Mouse (Mus musculus) ZHBTc4 (cell line): ENCODE results near the gene Naif1.

Experiments used
- DNase-seq: peaks from one replicate; pipeline ENCODE4 v3.0.0-alpha.2; 2011; ENCODE audit warnings: low read depth, low spot score

The Naif1 gene

DNA sequence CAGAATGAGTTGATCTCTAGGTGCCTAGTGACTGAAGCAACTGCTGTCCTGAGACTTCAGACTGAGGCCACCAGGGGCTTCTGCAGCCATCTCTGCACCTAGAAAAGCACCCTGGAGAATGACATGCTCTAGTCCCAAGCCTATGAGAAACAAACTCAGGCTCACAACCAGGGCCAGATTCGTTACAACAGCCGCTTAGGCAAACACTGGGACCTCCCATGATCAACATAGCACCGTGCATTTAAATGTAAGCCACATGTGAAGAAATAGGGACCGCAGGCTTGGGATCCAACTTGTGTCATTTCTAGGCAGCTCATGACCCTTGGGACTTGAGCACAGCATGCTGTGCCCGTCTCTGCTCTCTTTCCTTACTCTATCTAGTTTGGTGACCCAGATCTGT lies 22.5 kb upstream of the Naif1 start:
- no peak for DNase-seq

DNA sequence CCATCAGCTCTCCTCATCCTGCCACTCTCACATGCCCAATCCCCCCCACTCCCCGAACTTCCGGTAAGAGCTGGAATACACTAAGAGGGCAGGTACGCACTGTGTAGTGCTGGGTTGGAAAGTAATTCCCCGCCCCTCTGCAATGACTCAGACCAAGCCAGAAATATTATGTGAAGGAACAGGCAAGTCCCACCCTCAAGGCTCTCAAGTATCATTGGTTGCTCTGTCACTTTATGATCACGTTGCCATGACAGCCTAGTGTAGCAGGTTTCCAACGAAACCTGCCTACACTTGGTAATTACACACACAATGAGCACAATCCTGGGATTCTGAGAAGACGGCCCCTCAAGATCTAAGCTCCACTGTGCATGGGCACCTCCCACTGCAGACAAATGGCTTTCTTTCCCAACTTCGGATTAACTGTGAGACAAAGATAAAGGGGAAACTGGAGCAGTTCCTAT lies 22.0 kb upstream of the Naif1 start:
- DNase-seq, result no peak

DNA sequence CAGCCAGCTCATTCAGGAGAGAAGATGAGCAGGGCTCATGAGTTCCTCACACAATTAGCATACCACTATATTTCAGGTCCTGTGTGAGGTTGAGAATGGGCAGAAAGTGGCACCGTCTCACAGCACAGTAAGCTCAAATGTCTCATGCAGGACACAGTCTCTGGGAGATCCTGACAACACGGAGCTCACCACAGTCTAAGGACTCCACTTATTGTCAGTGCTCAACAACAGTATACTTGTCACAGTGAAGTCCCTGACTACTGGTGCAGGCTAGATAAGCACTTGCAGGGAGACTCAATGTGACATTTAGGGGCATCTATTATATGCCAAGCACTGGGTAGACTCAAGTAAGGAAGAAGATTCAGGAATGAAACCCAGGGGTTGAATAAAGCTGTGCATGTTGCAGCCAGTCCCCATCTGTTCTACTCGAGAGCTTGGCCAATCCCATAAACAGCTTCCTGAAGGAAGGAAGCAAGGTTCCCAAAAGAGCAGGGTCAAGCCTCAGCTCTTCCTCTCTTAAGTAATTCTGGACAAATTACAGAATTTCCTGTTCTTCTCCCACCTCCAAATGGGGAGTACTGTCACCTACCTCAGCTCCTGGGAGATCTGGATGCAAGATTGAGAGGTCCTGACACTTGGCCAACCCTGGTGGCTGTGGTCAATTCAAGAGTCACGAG lies 20.9 kb upstream of the Naif1 start:
- DNase-seq, result no peak

DNA sequence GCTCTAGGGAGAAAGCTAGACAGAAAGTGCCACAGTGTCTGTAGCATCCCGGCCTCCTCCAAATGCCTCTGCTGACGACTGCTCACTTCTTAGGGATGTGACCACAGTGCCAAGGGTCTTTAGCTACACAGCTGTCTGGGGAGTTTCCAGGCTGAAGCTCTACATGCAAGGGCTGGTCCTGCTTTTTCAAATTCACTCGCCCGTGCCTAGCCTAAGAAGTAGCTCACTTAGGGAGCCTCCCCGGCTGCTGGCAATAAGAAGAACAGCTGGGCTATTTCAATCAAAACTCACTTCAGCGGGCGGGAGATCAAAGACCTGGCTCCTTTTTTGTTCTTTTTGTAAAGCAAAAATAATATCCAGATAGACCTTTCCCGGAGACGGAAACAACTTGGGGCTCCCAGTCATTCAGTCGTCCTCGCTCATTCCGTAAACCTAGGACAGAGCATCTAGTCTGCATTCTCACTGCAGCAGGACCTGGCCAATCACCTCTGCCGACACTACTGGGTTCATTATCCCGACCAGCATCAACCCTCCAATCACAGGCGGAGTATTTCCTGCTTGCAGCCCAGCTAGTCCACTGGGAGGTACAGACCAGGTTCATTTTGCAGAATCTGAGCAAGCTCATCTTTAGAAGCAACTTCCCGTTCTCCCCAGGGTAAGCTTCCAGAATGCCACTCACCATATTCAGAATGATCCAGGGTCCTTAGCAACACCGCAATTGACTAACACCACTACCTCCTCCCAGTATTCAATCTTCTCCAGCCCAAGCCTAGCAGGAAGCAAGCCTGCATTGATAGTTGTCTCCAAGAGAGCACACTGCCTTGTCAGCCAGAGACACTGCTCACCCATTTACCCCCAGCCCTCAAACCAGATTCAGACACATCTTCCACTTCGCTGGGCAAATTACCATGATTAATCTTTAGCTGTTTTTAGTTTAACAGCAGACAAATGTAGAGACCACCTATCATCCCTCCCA lies 19.3 kb upstream of the Naif1 start:
- DNase-seq, result peak; percentile 85

DNA sequence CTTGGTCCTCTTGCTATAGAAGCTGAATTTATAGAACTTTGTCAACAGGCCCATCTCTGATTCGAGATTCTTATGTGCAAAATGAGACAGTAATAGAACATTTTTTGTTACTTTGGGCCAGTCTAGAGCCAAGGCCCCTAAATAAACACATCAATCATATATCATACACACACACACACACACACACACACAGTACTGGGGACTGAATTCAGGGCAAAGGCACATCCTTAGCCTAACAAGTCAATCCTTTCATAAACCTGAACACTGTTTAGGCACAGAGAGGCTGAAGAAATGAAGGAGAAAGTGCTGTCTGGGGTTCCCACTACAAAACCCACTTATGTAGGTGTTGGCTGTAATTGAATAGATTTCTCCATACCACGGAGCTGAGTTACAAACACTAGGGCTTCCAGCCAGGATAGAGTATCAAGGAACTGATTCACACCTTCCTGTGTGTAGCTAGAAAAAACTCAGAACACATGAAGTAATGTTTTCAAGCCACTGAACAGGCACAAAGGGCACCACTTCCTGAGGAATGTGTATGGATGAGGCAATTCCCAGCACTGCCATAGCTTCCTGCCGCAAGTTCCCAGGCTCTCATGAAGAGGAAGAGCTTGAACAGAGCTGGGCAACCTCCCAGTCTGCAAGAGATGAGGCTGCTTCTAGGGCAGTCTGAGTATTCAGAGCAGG lies 13.4 kb upstream of the Naif1 start:
- DNase-seq, result no peak

DNA sequence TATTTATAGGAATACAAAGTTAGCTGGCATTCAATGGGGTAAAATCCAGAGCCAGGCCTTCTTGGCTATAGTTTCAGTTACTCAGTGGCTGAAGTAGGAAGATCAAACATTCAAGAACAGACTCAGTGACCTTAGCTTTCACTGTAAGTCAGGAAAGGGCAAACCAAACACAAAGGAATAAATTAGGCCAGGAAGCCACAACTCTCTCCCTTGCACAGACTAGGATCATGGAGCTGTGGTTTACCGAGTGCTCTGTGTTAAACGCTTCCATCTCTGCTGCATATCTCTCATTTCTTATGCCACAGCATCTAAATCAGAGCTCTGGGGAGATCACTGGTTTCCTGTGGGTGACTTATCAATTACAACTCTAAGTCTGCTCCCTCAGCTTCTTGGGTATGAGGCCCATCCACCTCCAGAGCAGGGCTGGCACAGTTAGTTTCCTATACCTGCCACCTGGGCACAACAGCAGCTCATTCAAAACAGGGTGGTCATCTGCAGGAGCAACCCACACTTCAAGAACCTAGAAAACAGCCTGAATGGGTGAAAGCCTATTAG lies 12.6 kb upstream of the Naif1 start:
- DNase-seq, result no peak

DNA sequence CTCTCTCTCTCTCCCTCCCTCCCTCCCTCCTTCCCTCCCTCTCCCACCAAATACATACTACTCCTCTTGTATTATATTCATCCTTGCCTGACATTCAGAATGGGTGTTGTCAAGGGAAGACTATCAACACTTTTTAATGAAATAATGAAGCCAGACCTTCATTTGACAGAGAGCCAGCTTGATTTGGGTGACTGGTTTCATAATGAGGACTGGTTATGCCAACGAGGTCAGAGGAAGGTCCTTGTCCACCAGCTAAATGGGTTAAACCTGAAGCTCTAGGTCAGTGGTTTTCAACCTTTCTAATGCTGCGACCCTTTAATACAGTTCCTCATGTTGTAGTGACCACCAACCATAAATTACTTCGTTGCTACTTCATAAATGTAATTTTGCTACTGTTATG lies 11.5 kb upstream of the Naif1 start:
- no peak for DNase-seq

DNA sequence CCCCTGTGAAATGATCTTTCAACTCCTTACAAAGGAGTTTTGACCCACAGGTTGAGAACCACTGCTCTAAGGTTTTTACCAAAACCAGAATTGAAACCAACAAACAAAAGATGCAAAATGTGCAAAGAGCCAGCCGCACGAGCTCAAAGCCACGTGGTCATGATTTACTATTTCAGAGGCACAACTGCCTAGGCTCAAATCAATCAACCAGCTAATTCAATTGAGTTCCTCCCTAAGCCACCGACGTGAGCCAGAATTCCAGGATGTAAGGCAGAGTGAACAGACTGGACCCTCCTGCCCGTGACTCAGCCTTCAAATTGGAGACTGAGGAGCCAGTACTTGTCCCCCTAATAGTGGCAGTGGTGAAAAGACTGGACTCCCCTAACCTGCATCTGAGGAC lies 11.1 kb upstream of the Naif1 start:
- DNase-seq, result no peak

DNA sequence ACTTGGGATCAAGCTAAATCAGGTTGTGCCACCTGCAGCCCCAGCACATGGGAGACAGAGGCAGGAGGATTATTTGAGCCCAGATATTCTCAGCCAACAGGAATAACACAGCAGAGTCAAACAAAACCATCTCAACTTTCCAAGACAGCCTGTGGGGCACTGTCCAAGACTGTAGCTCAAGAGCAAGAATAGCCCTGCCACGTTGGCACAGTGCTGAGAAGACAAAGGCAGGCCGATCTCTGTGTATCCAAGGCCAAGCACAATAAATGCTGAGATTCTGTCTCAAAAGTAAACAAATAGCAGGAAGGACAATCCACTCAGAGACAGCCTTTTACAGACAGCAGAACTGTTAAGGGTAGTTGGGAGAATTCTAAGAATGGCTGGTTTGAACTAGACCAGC lies 10.1 kb upstream of the Naif1 start:
- DNase-seq, result no peak

DNA sequence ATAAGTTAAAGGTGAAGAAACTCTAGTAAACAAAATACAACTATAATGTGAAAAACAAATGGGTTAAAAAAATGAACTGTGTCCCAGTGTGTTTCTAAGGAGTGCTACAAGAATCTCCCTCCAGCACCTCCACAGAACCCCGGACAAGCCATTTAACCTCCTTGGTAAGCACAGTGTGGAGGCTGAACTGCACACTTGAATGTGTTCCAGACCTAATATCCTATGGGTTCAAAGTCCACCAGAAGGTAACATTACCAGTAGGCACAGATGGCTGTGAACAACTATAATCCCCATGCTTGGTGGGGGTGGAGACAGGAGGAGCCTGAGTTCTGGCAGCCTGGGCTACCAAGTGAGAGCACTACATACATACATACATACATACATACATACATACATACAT lies 9.6 kb upstream of the Naif1 start:
- no peak for DNase-seq

DNA sequence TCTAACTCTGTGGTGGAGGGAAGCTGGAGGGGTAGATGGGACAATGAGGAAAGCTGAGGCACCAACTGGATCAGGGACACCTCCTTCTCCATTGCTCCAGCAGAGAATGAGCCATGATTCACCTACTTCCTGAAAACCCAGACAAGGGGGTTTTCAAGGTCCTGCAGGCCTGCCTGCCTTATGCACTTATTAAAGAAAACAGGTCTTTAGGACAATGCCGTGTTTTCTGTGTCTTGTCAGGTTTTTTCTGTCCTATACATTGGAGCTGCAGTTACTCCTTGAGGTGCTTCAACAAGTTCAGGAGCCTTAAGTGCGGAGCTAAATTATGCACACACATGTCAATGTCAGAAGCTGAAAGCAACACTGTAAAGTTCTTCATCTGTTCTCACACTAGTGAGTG lies 8.7 kb upstream of the Naif1 start:
- no peak for DNase-seq

DNA sequence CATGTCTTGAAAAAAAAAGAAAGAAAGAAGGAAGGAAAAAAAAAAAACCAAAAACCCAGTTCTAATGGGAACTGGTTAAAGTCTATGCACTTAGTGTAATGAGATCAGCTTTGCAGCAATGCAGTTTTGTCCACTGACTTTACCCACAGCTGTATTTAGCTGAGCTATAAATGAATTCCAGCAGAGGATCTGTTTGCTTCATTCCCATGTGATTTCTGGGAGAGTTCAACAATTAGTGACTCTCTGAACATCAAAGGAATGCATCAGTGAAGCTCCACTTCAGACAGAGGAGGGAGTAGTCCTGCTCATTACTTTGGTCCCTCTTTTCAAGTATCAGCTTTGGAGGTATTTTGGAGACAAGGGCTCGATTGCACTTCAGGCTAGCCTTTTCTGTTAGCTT lies 4.7 kb upstream of the Naif1 start:
- DNase-seq, result no peak

DNA sequence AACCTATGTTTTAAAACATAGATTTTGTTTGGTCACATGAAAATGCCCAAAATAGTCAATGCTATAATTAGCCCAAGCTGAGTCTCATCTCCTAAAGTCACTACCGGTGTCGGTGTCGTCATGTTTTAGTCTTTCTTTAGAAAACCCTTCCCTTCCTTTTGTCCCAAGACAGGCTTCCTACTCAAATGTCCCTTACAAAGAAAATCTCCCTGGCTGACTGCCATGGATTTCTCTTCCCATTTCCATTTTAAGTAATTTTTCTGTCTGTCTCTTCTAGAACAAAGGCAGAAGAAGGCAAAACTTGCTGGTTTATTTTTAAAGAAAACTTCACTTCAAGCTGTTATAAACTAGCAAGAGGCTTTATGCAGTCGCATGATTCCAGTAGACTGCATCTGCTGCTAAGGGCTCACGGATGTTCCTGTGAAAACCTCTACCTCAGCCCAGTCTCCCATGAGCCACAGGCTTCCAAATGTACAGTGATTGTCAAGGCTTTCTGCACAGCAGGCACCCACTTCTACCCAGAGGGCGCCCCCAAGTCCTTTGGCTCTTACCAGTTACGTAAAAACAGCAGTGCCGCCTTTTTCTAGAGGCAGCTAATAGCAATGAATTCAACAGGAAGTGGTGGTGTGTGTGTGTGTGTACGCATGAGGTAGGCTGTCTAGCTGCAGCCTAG lies 2.9 kb upstream of the Naif1 start:
- DNase-seq, result no peak

DNA sequence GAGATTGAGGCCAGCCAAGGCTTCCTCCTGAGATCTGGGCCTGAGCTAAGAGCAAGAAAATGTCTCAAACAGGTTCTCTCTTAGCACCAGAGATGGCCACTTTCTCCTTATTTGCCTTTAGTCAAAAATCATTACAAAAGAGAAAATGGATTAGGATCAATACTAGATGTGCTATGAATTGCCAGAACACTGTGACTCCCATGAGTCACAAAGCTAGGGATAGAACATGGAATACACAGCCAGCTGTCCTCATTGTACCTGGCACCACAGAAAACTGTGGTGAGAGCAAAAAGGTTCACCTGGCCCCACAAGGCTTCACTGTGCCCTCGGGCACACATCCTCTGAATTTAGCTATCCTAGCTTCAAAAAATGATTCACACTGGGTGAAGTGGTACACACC lies 1.8 kb upstream of the Naif1 start:
- no peak for DNase-seq

DNA sequence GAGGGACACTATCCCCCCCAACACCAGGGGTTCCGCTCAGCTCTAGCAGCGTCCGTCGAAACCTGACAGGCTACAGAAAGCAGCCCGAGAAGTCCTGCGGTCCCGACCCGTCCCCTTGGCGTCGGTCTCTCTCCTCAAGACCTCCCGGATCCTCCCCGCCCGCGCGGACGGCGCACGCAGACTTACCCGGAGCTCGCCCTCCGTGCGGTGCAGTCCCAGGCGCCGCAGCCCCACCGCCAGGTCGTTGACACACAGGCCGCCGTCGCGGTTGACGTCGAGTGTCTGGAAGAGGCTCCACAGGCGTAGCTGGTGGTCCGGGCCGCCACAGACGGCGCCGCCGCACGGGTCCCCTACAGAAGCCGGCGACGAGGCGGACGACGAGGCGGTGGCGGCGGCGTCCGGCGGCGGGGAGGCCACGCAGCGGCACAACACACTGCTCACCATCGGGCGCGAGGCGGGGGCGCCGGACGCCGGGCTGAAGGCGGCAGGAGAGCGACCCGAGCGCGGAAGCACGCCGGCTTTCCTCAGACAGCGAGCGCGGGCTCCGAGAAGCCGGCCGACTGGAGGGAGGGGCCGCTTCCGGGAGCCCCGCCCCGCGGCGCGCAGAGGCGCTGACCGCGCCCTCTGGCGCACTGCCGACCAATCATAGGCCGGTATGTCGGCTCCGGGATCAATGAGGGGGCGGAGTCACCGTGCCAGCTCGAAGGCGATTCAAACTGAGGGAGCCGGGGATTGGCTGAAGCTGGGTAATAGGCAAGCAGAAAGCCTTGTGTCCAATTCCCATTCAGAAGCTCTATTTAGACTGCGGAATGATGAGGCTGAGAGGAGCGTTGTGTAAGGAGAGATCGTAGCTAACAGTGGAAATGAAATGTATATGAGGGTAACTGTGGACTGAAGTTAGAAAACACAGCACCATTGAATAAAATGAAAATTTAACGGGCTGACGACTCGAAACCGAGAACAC lies 906 bp downstream of the Naif1 start, which contains the start of gene Slc25a25:
TSS of gene Slc25a25 (minus strand) at position 565 of the 964 bp plus-strand sequence.
- peak; percentile 99 for DNase-seq

DNA sequence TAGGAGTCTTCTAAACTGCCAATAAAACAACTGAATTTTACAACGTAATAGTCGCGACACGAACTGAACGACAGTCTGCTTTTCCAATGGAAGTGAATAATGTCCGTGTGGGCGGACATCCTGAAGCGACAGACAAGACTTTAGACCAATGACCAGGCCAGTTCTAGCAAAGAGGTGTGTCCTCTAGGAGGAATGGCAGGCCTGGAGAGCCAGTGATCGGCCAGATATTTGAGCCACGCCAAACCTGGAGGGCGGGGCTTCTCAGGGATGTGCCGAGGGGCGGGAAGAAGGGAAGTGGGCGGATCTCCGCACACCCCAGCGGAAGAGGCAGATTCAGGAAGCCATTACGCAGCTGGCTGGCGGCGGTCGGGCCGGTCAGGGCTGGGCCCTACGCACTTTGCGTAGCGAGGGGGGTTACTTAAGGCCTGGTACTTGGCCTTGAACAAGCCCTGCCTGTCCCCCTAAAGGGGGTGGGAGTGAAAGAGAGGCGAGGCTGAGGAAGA lies 1.7 kb downstream of the Naif1 start:
- DNase-seq, result peak; percentile 99

DNA sequence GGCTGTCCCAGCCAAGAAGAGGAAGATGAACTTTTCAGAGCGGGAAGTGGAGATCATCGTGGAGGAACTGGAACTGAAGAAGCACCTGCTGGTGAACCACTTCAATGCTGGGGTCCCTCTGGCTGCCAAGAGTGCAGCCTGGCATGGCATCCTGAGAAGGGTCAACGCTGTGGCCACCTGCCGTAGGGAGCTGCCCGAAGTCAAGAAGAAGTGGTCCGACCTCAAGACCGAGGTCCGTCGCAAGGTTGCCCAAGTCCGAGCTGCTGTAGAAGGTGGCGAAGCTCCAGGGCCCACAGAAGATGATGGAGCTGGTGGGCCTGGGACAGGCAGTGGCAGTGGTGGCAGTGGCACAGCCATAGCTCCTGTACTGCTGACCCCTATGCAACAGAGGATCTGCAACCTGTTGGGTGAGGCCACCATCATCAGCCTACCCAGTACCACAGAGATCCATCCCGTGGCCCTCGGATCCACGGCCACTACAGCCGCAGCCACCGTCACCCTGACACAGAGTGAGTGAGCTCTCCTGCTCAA lies 2.2 kb downstream of the Naif1 start:
- DNase-seq, result no peak

DNA sequence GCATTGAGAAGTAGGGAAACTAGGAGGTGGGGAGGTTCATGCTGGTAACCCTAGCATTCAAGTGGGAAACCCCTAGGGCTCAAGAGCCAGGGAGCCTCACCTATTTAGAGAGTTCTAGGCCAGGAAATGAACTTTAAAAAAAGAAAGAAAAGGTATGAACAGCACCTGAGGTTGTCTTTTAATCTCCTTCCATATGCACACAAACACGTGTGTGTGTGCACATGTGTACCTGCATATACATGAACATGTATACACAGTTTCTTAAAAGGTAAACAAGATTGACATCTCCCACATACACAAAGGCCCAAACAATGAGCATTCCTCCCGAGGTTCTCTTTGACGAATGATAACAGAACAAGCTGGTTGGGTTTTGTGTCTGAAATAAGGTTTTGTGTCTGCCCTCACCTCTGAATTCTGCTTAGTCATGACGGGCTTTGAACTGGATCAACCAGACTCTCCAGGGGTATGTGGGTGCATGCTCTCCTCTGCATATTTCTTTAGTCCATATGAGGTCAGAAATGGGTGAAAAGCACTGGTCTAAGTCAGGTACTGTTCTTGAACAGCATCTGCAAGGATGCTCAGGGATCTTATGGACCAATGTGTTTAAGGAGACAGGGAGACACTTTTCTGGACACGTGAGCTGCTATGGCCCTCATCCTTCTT lies 3.5 kb downstream of the Naif1 start:
- no peak for DNase-seq

DNA sequence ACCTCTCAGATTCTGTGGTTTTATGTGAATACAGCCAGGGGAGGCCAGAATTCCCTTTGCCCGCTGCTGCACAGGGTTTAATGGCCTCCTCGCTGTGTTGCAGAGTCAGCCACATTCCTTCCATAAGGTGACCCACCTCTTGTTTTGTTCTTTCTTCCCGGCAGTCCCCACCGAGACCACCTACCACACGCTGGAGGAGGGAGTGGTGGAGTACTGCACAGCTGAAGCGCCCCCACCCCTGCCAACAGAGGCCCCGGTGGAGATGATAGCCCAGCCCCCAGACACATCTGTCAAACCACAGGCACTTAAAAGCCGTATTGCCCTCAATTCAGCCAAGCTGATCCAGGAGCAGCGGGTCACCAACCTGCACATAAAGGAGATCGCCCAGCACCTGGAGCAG lies 4.4 kb downstream of the Naif1 start:
- peak; percentile 62 for DNase-seq
